Mouse (Mus musculus) cortical plate, adult 2 months (tissue): ENCODE results near the gene Stpg4. TPM values are rescaled to one million over a fixed set of nuclear protein-coding genes. Genes with fewer than 3 reads are reported as not detected.
A peak's percentile ranks its signal among the peaks of the same experiment; 100 is the strongest.

Source experiments
- H3K27ac ChIP-seq: fragments of 200-500 bp; 2 replicates; pipeline ENCODE4 v1.5.1; 2012; ENCODE audit warnings: low read length, control low read depth, inconsistent platforms; ENCODE audit not compliant: insufficient read depth
- H3K4me1 ChIP-seq: fragments of 200-500 bp; 2 replicates; pipeline ENCODE4 v1.6.1; 2011; ENCODE audit warnings: low read length; ENCODE audit not compliant: control insufficient read depth, insufficient read depth
- H3K4me3 ChIP-seq: fragments of 200-500 bp; 2 replicates; pipeline ENCODE4 v1.5.1; 2011; ENCODE audit warnings: mild to moderate bottlenecking, low read length, control low read depth; ENCODE audit not compliant: insufficient read depth
- CTCF ChIP-seq: fragments of 200-500 bp; IDR thresholded peaks from 2 replicates; pipeline ENCODE4 v1.5.1; 2011; ENCODE audit warnings: mild to moderate bottlenecking, control low read depth, low read length; ENCODE audit not compliant: insufficient read depth; ENCODE audit errors: extremely low read depth
- POLR2A ChIP-seq: fragments of 200-500 bp; IDR thresholded peaks from 2 replicates; pipeline ENCODE4 v1.6.1; 2011; ENCODE audit warnings: mild to moderate bottlenecking, low read length, control low read depth; ENCODE audit not compliant: insufficient read depth; ENCODE audit errors: extremely low read depth
- polyA plus RNA-seq: library from polyadenylated mRNA; depleted of rRNA; stranded (reverse); fragments of >200 nt; gene quantifications from 2 replicates; pipeline ENCODE4 v1.2.3, GENCODE M21; 2012

Gene Stpg4
- polyA plus RNA-seq, 1 experiment, result not detected

DNA sequence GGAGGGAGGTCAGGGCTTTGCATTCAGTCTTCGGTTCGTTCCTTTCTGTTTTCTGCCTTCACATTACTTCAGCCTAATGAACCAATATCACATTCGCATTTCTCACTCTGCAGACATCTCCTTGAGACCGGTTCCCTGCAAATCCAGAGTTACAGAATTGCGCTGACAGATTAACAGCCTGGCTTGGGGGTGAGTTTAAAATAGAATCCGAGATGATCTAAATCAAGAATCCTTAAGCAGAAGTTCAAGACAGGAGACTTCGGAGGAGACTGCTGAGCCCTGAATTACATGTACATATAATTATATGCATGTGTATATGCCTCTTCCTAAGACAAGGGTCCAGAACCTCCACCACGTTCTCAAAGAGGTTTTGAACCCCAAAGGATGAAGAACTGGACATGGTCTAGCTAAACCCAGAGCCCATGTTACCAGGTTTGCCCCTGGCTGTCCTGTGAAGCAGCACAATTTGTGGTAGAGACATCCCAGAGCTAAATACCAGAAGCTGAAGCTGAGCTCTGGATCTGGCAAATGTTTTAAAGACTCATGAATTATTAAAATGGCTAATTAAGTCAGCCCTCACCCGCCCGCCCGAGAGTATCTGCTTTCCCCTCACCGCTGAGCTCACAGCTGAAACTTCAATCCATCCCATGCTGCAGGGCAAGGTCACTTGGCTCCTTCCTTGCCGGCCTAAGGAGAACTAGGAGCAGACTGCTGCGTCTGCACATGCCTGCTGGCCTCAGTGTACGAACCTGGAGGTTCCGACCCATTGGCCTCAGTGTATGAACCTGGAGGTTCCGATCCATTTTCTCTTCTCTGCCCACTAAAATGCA lies 33.3 kb upstream of the Stpg4 start:
- peak overlapping the region; percentile 79 for H3K27ac ChIP-seq
- TF ChIP-seq POLR2A (no peak), CTCF (no peak)
- H3K4me1 ChIP-seq, result peaks cover 22% of the 10 kb centered on the region
- no peak overlapping the region for H3K4me3 ChIP-seq

DNA sequence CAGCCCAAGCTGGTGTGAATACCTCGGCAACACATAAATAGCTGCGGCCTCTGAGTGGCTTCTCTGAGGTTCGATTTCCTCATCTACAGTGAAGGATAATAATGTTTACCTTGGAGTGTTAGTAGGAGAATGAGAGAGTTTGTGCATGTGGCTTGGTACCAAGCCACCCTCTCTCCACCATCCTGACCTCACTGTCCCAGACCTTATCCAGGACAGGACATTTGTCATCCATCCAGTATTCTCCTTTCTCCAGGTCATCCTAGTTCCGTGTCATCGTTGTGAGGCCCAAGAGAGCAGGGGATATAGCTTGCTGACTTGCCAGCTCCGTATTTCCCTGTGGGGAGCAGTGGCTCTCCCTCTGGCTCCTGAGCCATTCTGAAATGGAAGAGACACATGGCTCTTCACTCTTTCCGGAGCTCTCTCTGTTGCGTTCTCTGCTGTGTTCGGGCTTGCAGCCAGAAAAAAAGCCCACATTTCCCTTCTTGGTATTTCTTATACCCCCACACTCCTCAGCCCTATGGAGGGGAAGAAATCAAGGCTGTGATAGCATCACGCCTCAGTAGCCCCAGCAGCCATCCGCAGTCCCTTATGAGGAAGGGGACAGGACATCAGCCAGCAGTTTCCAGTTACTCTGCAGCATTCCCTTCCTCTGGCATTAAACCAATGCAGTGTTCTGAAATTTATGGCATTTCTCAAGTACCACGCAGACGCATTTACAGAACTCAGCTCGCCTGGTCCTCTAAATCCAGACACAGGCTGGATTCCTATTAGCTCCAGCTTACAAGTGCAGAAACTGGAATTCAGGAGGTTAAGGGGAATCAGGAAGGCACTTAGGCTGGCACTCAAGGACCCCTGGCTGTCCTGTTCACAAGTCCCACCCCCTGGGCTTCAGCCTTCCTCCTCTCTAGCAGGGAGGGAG lies 32.5 kb upstream of the Stpg4 start:
- Histone ChIP-seq H3K4me3 (no peak overlapping the region), H3K27ac (peak overlapping the region; percentile 79), H3K4me1 (peaks cover 22% of the 10 kb centered on the region)
- TF ChIP-seq POLR2A, result peak; percentile 45; the same call in 1 of the 2 replicates
- TF ChIP-seq CTCF, result no peak

DNA sequence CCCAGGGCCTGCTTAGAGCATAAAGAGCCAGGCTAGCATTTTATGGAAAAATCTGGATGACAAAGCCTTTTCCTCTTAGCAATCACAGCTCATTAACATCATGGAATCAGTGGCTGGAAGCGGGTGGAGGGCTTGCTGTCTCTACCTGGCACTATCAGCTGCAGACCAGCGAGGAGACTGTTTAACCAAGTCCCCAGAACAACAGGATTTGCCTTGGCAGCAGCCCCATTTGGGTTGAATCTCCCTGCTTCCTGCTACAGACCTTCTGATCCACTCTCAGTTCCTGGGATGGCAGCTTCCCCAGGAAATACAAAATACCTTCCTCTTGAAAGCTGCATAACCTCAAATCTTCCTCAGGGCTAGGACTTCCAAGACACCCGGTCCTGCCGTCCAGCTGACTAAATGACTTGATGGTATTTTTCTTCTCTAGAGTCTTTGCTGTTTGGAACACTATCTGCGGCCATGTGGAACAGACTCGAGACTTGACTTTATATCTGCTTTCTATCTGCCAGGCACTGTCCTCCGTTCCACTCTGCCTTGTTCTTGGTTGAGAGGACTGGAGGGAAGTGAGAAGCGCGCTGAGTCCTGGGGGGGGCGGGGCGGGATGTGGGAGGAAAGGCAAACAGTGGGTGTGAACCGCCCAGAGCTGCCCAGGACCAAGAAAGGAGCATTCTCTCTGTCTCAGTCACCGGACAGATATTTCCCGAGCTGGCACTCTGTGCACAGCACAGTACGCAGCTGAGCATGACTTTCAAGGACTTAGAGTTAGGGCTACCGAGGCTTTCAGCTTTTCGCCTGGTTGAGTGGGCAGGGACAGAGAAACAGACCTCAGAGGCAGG lies 31.6 kb upstream of the Stpg4 start:
- peak overlapping the region; percentile 79 for H3K27ac ChIP-seq
- peaks cover 22% of the 10 kb centered on the region for H3K4me1 ChIP-seq
- no peak overlapping the region for H3K4me3 ChIP-seq
- TF ChIP-seq CTCF (no peak), POLR2A (no peak)

DNA sequence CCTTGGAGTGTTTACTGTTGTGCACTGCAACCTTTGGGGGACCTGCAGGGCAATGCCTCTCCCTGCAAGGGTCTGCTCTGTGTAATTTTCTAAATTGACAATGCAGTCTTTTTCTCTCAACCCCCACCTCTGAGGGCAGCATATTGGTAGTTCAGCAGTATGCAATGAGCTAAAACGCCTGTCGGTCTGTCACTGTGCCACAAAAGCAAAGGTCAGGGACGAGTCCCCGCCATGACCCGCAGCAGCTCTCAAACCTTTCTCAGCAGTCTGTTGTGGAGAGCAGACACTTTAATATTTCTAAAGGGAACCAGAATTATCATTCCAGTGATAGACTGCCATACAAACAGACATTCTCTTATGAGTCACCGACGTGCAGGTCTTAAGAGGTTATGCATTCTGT lies 30.4 kb upstream of the Stpg4 start:
- Histone ChIP-seq H3K27ac (no peak overlapping the region), H3K4me1 (peaks cover 22% of the 10 kb centered on the region), H3K4me3 (no peak overlapping the region)
- no peak for TF ChIP-seq POLR2A
- TF ChIP-seq CTCF, result no peak

DNA sequence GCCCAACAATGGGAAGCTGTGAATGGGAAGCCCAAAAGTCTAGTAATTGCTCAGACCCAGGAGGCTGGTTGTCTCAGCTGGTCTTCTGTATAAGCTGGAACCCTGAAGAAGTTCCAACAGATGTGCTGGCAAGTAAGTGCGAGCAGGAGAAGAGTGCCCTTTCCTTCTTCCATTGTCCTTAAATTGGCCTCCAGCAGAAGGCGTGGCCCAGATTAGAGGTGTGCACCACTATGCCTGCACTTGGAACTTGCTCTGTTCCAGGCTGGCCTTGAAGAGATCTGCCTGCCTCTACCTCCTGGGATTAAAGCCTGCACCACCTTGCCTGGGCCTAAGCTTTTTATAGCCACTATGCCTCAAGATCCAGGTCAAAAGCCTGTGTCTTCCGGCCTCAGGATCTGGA lies 26.6 kb upstream of the Stpg4 start:
- H3K27ac ChIP-seq, result no peak overlapping the region
- TF ChIP-seq POLR2A (no peak), CTCF (no peak)
- peaks cover 6% of the 10 kb centered on the region for H3K4me1 ChIP-seq
- no peak overlapping the region for H3K4me3 ChIP-seq

DNA sequence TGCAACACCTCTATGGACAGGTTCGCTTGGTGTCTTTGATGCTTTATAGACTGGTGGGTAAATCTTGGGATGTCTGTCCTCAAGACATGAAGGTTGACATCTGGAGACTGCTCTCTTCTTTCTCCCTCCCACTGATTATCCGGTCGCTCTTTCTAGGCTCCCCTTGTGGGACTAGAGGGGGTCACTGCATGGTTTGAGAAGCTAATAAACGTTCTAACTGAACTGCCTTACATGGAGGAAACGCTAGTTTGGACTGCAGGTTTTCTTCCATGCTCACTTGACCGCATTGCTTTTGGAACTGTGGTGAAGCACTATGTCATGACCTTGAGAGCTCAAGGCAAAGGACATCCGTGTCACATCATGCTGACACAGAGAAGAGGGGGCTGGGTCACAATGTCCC lies 25.8 kb upstream of the Stpg4 start:
- no peak overlapping the region for H3K27ac ChIP-seq
- H3K4me3 ChIP-seq, result no peak overlapping the region
- H3K4me1 ChIP-seq, result 0 out of 2 replicates have a peak, but pooled peaks cover 1% of the 10 kb centered on the region
- TF ChIP-seq CTCF, result no peak
- no peak for TF ChIP-seq POLR2A

DNA sequence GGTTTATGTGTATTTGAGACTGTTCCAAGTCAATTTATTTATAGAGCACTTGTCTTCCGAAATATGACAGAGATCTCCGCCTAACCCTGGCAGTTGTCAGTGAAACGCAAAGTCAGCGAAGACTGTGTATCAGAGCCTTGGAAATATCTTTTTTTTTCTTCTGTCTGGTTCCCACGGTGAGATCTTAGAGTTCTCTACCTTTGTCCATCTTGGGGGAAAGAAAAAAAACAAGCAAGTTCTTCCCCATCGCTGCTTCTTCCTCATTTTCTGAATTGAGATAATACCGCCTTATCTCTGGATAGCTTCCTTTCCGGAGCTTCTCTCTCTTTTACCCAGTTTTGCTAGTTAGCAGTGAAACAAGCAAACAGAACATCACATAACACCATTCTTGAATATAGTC lies 21.3 kb upstream of the Stpg4 start:
- TF ChIP-seq CTCF, result no peak
- no peak for TF ChIP-seq POLR2A

DNA sequence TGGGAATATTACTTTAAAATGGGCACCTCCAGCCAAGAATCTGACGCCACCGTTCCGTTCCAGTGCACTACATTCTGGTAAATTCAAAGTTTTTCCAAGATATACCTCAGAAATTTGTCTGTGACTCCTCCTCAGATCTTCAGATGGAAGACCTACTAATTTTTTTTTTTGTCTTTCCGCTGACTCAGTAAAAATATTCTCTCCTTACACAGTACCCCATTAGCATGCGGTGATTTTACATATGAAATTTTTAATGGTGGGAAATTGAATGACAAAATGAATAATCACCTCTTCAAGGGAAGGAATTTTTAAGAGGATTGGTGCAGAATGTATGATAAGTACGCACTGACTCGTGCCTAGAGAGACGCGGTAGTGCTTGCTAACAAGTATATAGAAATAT lies 20.8 kb upstream of the Stpg4 start:
- TF ChIP-seq CTCF (no peak), POLR2A (no peak)
- Histone ChIP-seq H3K27ac (no peak overlapping the region), H3K4me1 (peaks cover 3% of the 10 kb centered on the region; the same call in 1 of the 2 replicates), H3K4me3 (no peak overlapping the region)

More for the DNA sequence above, 21.3 kb upstream of the Stpg4 start:
- no peak overlapping the region for H3K27ac ChIP-seq
- H3K4me3 ChIP-seq, result no peak overlapping the region
- peaks cover 3% of the 10 kb centered on the region; the same call in 1 of the 2 replicates for H3K4me1 ChIP-seq
